Mouse (Mus musculus): ENCODE data around the gene Clec4d. TPM values are rescaled to one million over a fixed set of nuclear protein-coding genes. Genes with fewer than 3 reads are reported as not detected.
"Not testable (repeated sequence)": the region's sequence is repeated elsewhere in the genome, so short reads cannot be mapped to it uniquely, and the experiment has no call there.

Gene Clec4d
- total RNA-seq (2014; rRNA removed): not detected in 2 replicates
- not detected in 2 replicates for polyA plus RNA-seq (2015; fragmentation: Nextera tagmentation; extraction: Ambion mirVana)

GRCm38 (mm10) chr6:123261555-123262161 lies at the start of gene Clec4d:
TSS of gene Clec4d (plus strand) at chr6:123262111.
- no peak for ATAC-seq
- DNase-seq: no peak
- no peaks in the 10 kb centered on the region for H3K4me1 ChIP-seq (ENCODE audit: insufficient read depth)
- no peaks in the 10 kb centered on the region for H3K36me3 ChIP-seq (ENCODE audit: insufficient read depth)
- 0 out of 2 replicates have a peak, but pooled peaks have one; percentile 10 for TF ChIP-seq CTCF (IDR thresholded peaks at IDR 0.05; ENCODE audit: low read depth)
- H3K9me3 ChIP-seq (ENCODE audit: low read length): no peaks in the 10 kb centered on the region
- H3K4me3 ChIP-seq (ENCODE audit: low read depth, low read length): no peak within 1 kb of the TSS
- H3K27me3 ChIP-seq (ENCODE audit: insufficient read depth, low read length): no peaks in the 10 kb centered on the region
- 74% methylated on average over 4 of the region's 4 CpGs for WGBS
- no peak within 1 kb of the TSS for H3K9ac ChIP-seq
- H3K27ac ChIP-seq (ENCODE audit: low read depth, low read length): no peak within 1 kb of the TSS
- no peak within 1 kb of the TSS for H3K4me2 ChIP-seq (ENCODE audit: low read depth)

GRCm38 (mm10) chr6:123227519-123228166 lies 34.3 kb upstream of the Clec4d start:
- TF ChIP-seq CTCF (IDR thresholded peaks at IDR 0.05; ENCODE audit: low read depth): no peak
- Histone ChIP-seq H3K36me3 (ENCODE audit: insufficient read depth) (no peaks in the 10 kb centered on the region), H3K9ac (no peak overlapping the region), H3K9me3 (ENCODE audit: low read length) (no peaks in the 10 kb centered on the region), H3K4me3 (ENCODE audit: low read depth, low read length) (no peak overlapping the region), H3K4me1 (ENCODE audit: insufficient read depth) (no peaks in the 10 kb centered on the region), H3K4me2 (ENCODE audit: low read depth) (no peak overlapping the region), H3K27ac (ENCODE audit: low read depth, low read length) (no peak overlapping the region), H3K27me3 (ENCODE audit: insufficient read depth, low read length) (no peaks in the 10 kb centered on the region)
- DNase-seq (no peak), ATAC-seq (no peak)
- WGBS: 73% methylated on average over 2 of the region's 2 CpGs

GRCm38 (mm10) chr6:123229644-123230043 lies 32.3 kb upstream of the Clec4d start, which contains the start of gene Clec4n:
TSS of gene Clec4n (plus strand) at chr6:123229843.
- H3K27me3 ChIP-seq (ENCODE audit: insufficient read depth, low read length): no peaks in the 10 kb centered on the region
- no peak within 1 kb of the TSS for H3K4me3 ChIP-seq (ENCODE audit: low read depth, low read length)
- ATAC-seq (no peak), DNase-seq (no peak)
- H3K4me2 ChIP-seq (ENCODE audit: low read depth): no peak within 1 kb of the TSS
- TF ChIP-seq CTCF (IDR thresholded peaks at IDR 0.05; ENCODE audit: low read depth): no peak
- WGBS: 77% methylated on average over 3 of the region's 3 CpGs
- H3K9ac ChIP-seq: no peak within 1 kb of the TSS
- no peak within 1 kb of the TSS for H3K27ac ChIP-seq (ENCODE audit: low read depth, low read length)
- H3K36me3 ChIP-seq (ENCODE audit: insufficient read depth): no peaks in the 10 kb centered on the region
- no peaks in the 10 kb centered on the region for H3K9me3 ChIP-seq (ENCODE audit: low read length)
- no peaks in the 10 kb centered on the region for H3K4me1 ChIP-seq (ENCODE audit: insufficient read depth)

GRCm38 (mm10) chr6:123231149-123231548 lies 30.8 kb upstream of the Clec4d start:
- no peak overlapping the region for H3K4me2 ChIP-seq (ENCODE audit: low read depth)
- no peaks in the 10 kb centered on the region for H3K27me3 ChIP-seq (ENCODE audit: insufficient read depth, low read length)
- no peak overlapping the region for H3K27ac ChIP-seq (ENCODE audit: low read depth, low read length)
- WGBS: 60% methylated on average over 2 of the region's 2 CpGs
- no peak overlapping the region for H3K4me3 ChIP-seq (ENCODE audit: low read depth, low read length)
- no peak for DNase-seq
- no peaks in the 10 kb centered on the region for H3K9me3 ChIP-seq (ENCODE audit: low read length)
- ATAC-seq: no peak
- H3K36me3 ChIP-seq (ENCODE audit: insufficient read depth): no peaks in the 10 kb centered on the region
- no peaks in the 10 kb centered on the region for H3K4me1 ChIP-seq (ENCODE audit: insufficient read depth)
- H3K9ac ChIP-seq: no peak overlapping the region
- no peak for TF ChIP-seq CTCF (IDR thresholded peaks at IDR 0.05; ENCODE audit: low read depth)

GRCm38 (mm10) chr6:123237582-123237981 lies 24.3 kb upstream of the Clec4d start:
- Histone ChIP-seq H3K4me2 (ENCODE audit: low read depth) (no peak overlapping the region), H3K9me3 (ENCODE audit: low read length) (no peaks in the 10 kb centered on the region), H3K36me3 (ENCODE audit: insufficient read depth) (no peaks in the 10 kb centered on the region), H3K9ac (no peak overlapping the region), H3K4me3 (ENCODE audit: low read depth, low read length) (no peak overlapping the region), H3K27ac (ENCODE audit: low read depth, low read length) (no peak overlapping the region), H3K27me3 (ENCODE audit: insufficient read depth, low read length) (no peaks in the 10 kb centered on the region), H3K4me1 (ENCODE audit: insufficient read depth) (no peaks in the 10 kb centered on the region)
- DNase-seq (no peak), ATAC-seq (no peak)
- TF ChIP-seq CTCF (IDR thresholded peaks at IDR 0.05; ENCODE audit: low read depth): no peak

GRCm38 (mm10) chr6:123244201-123244600 lies 17.7 kb upstream of the Clec4d start:
- ATAC-seq (no peak), DNase-seq (no peak)
- TF ChIP-seq CTCF (IDR thresholded peaks at IDR 0.05; ENCODE audit: low read depth): no peak
- Histone ChIP-seq H3K27me3 (ENCODE audit: insufficient read depth, low read length) (no peaks in the 10 kb centered on the region), H3K9me3 (ENCODE audit: low read length) (0 out of 2 replicates have a peak, but pooled peaks cover 2% of the 10 kb centered on the region), H3K4me3 (ENCODE audit: low read depth, low read length) (no peak overlapping the region), H3K4me1 (ENCODE audit: insufficient read depth) (no peaks in the 10 kb centered on the region), H3K9ac (no peak overlapping the region), H3K4me2 (ENCODE audit: low read depth) (no peak overlapping the region), H3K27ac (ENCODE audit: low read depth, low read length) (no peak overlapping the region), H3K36me3 (ENCODE audit: insufficient read depth) (no peaks in the 10 kb centered on the region)
- 86% methylated on average over 5 of the region's 5 CpGs for WGBS

- not testable (repeated sequence) for H3K4me3 ChIP-seq (ENCODE audit: low read depth, low read length); H3K36me3 ChIP-seq (ENCODE audit: insufficient read depth); H3K9ac ChIP-seq; ATAC-seq; H3K9me3 ChIP-seq (ENCODE audit: low read length); H3K4me1 ChIP-seq (ENCODE audit: insufficient read depth); H3K27ac ChIP-seq (ENCODE audit: low read depth, low read length); H3K4me2 ChIP-seq (ENCODE audit: low read depth); DNase-seq; H3K27me3 ChIP-seq (ENCODE audit: insufficient read depth, low read length)
- WGBS: 83% methylated on average over 2 of the region's 2 CpGs
These were observed 13.0 kb upstream of the Clec4d start for GRCm38 (mm10) chr6:123248862-123249261.

All from forebrain, postnatal 0 days (tissue).